Mouse (Mus musculus) embryo, embryonic 11.5 days (tissue): ENCODE measurements around the gene Gm28043.

ENCODE experiments used
- DNase-seq: peaks from one replicate; pipeline ENCODE4 v3.0.0-alpha.2; 2012; ENCODE audit warnings: low read depth, low spot score

Gene Gm28043

GRCm38 (mm10) chr17:29680174-29680573, 65.5 kb downstream of the Gm28043 start:
- DNase-seq: no peak

DNA sequence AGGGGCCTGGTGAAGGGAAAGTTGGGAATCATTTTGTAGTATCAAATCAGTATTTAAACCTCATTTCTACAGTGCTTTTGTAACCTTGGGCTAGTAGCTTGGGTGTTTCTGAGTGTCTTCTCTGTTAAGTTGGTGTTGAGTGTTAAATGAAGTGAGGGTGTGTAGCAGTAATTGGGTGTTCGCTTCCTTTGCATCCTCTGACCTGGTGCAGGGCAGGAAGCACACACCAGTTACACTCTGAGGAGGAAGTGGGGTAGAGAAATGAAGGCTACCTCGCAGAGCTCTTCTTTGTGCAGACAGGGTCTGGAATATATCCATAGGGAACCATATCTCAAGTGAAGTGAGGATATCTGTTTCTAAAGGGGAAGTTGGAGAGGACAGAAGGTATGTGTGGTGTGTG, 66.2 kb downstream of the Gm28043 start:
- no peak for DNase-seq

DNA sequence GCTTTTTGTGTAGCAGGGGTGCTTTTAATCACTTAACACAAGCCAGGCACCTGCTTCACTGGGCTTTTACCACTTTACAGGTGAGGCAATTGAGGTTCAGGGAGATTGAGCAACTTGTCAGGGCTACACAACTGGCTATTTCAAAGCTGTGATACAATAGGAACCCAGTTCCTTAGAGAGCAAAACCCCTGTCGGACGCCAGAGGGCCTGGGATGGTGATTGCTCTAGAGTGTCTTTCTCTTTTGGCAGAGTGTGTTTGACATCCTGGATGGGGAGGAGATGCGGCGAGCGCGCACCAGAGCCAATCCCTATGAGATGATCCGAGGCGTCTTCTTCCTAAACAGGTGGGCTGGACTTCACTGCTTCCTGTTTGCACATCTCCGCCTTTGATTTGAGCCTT, 67.0 kb downstream of the Gm28043 start:
- DNase-seq: no peak

GRCm38 (mm10) chr17:29682261-29682660, 67.6 kb downstream of the Gm28043 start:
- no peak for DNase-seq

DNA sequence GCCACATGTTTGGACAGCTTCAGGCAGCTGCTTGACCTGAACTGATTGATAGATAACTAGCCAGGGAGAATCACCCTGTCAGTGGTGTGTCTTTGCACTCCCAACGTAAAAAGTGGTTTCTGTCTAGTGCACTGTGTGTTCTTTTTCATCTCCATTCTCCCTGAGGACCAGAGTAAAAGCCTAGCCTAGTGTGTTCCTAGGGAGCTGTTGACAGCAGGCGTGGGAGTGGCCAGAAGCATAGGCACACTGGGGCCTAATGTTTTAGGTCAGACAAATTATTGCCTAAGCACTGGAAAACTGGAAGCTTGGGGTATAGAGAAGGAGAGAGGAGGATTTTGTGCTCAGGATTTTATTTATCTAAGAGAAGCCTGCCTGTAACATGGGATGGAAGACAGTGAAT, 68.5 kb downstream of the Gm28043 start:
- DNase-seq: no peak

DNA sequence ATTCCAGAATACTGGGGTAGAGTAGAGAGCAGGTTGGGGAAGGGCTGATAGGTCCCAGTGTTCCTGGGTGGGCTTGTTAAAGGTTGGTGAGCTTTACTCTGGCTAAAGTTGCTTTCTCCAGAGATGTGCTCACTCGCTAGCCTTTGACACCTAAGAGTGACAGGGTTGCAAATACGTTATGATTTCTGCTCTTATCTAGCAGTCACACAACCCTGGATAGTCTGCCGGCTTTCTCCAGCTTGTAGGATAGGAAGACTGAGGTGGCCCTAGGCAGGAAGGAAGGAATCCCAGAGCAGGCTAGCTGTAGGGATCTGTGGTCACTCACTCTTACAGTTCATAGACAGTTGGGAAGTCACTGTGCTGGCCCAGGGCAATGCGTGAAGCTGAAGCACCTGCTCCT, 69.6 kb downstream of the Gm28043 start:
- DNase-seq: no peak

- DNase-seq: no peak
These were observed 72.1 kb downstream of the Gm28043 start for GRCm38 (mm10) chr17:29686771-29687170.

- DNase-seq: no peak
These were observed 72.7 kb downstream of the Gm28043 start for GRCm38 (mm10) chr17:29687373-29687772.

GRCm38 (mm10) chr17:29688610-29689009, 73.9 kb downstream of the Gm28043 start:
- DNase-seq: no peak

GRCm38 (mm10) chr17:29690257-29690656, 75.6 kb downstream of the Gm28043 start:
- DNase-seq: no peak

DNA sequence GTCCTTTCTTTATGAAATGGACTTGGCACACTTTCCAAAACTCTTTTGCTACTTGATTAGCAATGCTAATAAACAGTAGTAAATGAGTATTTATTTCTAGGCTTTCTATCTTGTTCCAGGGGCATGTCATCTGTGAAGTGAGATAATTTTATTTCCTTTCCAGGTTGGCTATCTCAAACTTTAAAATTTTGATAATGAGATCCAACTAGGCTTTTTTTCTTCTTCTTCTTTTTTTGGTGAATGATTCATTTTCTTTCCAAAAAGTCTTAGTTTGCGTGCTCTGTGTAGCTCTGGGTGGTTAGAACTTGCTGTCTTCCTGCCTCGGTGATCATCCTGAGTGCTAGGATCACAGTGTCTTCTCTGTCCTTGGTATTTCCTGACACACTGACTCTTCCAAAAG, 78.2 kb downstream of the Gm28043 start:
- no peak for DNase-seq

GRCm38 (mm10) chr17:29693571-29693970, 78.9 kb downstream of the Gm28043 start:
- DNase-seq: no peak

GRCm38 (mm10) chr17:29694516-29694915, 79.8 kb downstream of the Gm28043 start:
- no peak for DNase-seq

DNA sequence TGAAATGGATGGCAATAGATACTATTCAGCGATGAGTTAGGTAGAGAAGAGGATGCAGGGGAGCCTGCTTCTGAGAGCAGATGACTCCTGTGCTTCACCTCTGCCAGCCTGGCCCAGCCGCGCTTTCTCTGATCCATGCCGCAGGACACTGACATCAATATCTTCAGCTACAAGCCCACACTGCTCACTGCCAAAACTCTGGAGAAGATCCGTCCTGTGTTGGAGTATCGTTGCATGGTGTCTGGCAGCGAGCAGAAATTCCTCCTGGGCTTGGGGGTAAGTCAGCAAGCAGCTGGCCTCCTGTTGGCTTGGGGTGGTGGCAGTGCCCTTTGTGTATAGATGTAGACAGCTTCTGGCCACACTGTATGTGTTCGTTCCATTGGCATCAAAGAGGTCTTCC, 82.3 kb downstream of the Gm28043 start:
- no peak for DNase-seq

DNA sequence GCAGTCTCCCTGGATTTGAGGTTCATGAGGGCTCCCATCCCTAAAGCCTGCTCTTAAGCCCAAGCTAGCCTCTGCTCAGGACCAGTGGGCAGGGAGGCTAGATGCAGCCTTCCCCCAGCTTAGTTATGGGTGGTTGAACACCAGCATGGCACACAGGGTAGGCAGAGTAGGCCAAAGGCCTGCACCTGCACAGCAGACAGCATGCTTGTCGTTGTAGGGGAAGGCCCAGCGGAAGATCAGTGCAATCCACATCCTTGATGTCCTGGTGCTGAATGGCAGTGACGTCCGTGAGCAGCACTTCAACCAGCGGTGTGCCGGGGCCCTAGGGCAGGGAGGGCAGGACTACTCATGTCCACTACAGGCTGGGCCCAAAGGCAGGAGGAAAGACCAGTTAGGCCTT, 83.7 kb downstream of the Gm28043 start:
- no peak for DNase-seq

DNA sequence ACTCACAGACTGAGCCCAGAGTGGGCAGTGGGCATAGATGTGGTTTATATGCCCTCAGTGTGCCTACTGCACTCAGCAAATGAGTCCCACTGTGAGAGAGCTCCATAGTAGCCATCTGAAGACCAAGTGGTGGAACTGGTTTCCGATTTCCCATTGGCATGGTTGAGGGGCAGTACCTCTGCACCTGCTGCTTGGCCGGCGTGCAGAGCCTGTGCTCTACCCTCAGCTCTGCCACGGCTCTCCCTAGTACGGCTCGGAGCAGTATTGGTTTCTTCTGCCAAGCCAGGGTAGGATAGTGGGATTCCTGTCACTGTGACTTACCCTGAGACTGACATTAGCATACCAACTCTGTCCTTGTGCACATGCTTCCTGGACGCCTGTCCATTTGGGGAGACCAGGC, 85.9 kb downstream of the Gm28043 start:
- no peak for DNase-seq

- no peak for DNase-seq
These were observed 88.4 kb downstream of the Gm28043 start for GRCm38 (mm10) chr17:29702938-29703710.

- no peak for DNase-seq
These were observed 90.1 kb downstream of the Gm28043 start for GRCm38 (mm10) chr17:29704781-29705180.

DNA sequence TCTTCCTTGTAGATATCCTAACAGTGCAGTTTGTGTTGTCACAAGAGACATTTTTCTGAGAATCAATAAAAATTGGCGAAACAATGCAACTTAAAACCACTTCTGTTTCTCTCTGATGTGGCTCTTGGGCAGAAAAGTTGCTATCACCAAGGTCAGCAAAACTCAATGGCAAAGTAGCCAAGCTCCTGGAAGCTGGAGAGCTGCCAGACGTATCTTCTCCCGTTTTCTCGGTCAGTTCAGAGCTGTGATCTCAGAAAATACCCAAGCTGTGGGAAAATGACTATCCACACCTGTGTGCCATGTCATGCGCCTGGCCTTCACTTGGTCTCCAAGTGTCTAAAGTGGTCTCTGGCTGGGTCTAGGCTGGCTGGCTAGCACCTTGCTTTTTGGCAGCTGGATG, 91.2 kb downstream of the Gm28043 start:
- no peak for DNase-seq

GRCm38 (mm10) chr17:29706981-29707545, 92.4 kb downstream of the Gm28043 start:
- DNase-seq: no peak

GRCm38 (mm10) chr17:29708783-29709182, 94.1 kb downstream of the Gm28043 start:
- DNase-seq: no peak

- no peak for DNase-seq
These were observed 95.9 kb downstream of the Gm28043 start for GRCm38 (mm10) chr17:29710562-29711044.

- no peak for DNase-seq
These were observed 96.5 kb downstream of the Gm28043 start for GRCm38 (mm10) chr17:29711076-29711744.
